Comparison of ENCODE assay signal across 8 mouse cellular contexts in genomic region chr11:89298285-89299010, GRCm38 (mm10). TPM values are rescaled to one million over a fixed set of nuclear protein-coding genes. Genes with fewer than 3 reads are reported as not detected.
A peak's percentile ranks its signal among the peaks of the same experiment; 100 is the strongest.
DNase-seq lines count a peak whose midpoint lies in the region; ATAC-seq and TF ChIP-seq lines count a peak whose summit lies in the region.

No protein-coding gene starts in this region.

- peaks cover 18% of the 10 kb centered on the region; the same call in 1 of the 2 replicates for H3K4me1 ChIP-seq in kidney, embryonic 14.5 days (ENCODE audit: control insufficient read depth, insufficient read depth, low read length)
- H3K4me1 ChIP-seq in ES-E14 (ENCODE audit: control insufficient read depth in 2 of 2, insufficient read depth in 2 of 2, low read length in 2 of 2, poor library complexity in 1 of 2) = peaks cover 0 to 2% of the 10 kb centered on the region in 2 experiments; a peak in 1 of 4 replicates
- H3K4me1 ChIP-seq in hindbrain, embryonic 10.5 days (replicated peaks) = peaks cover 55% of the 10 kb centered on the region
- H3K4me1 ChIP-seq in limb, embryonic 15.5 days = peaks cover 39% of the 10 kb centered on the region
- H3K4me1 ChIP-seq in neural tube, embryonic 13.5 days (replicated peaks) = peaks cover 36% of the 10 kb centered on the region

- H3K27ac ChIP-seq in kidney, embryonic 14.5 days (ENCODE audit: low read depth, low read length) = no peak overlapping the region
- H3K27ac ChIP-seq in ES-E14 (ENCODE audit: insufficient read depth, low read depth, low read length, poor library complexity, severe bottlenecking) = no peak overlapping the region
- H3K27ac ChIP-seq in hindbrain, embryonic 10.5 days = peak overlapping the region; percentile 79
- H3K27ac ChIP-seq in limb, embryonic 15.5 days = peak overlapping the region; percentile 82
- H3K27ac ChIP-seq in neural tube, embryonic 13.5 days (replicated peaks) = peak overlapping the region; percentile 64

- peak overlapping the region; percentile 81 for H3K4me2 ChIP-seq in kidney, embryonic 14.5 days (replicated peaks; ENCODE audit: low read depth, low read length)
- H3K4me2 ChIP-seq in limb, embryonic 15.5 days = peak overlapping the region; percentile 78
- peak overlapping the region; percentile 96 for H3K4me2 ChIP-seq in neural tube, embryonic 13.5 days

- no peaks in the 10 kb centered on the region for H3K36me3 ChIP-seq in kidney, embryonic 14.5 days (ENCODE audit: control insufficient read depth, insufficient read depth, low read length)
- no peaks in the 10 kb centered on the region for H3K36me3 ChIP-seq in ES-E14 (ENCODE audit: control insufficient read depth, insufficient read depth, low read length, poor library complexity, severe bottlenecking)
- no peaks in the 10 kb centered on the region for H3K36me3 ChIP-seq in hindbrain, embryonic 10.5 days
- no peaks in the 10 kb centered on the region for H3K36me3 ChIP-seq in limb, embryonic 15.5 days
- H3K36me3 ChIP-seq in neural tube, embryonic 13.5 days = no peaks in the 10 kb centered on the region

- peak overlapping the region; percentile 47; the same call in 1 of the 2 replicates for H3K9ac ChIP-seq in kidney, embryonic 14.5 days (ENCODE audit: low read depth, low read length)
- H3K9ac ChIP-seq in ES-E14 (ENCODE audit: insufficient read depth, low read depth, low read length, poor library complexity, severe bottlenecking) = no peak overlapping the region
- H3K9ac ChIP-seq in limb, embryonic 15.5 days = no peak overlapping the region
- peak overlapping the region; percentile 63 for H3K9ac ChIP-seq in neural tube, embryonic 13.5 days

- under 1% methylated on average over 50 of the region's 51 CpGs for WGBS in kidney, embryonic 14.5 days
- under 1% methylated on average over 50 of the region's 51 CpGs for WGBS in hindbrain, embryonic 10.5 days
- under 1% methylated on average over 37 of the region's 51 CpGs for WGBS in limb, embryonic 15.5 days
- 1% methylated on average over 47 of the region's 51 CpGs for WGBS in neural tube, embryonic 13.5 days

- in situ Hi-C loops in ES-E14 (cut with MboI; ENCODE audit: low sequenced_read_pairs in 2 of 2, unreplicated experiment in 2 of 2) = no loop called here

- peak overlapping the region; percentile 41 for H3K4me3 ChIP-seq in kidney, embryonic 14.5 days (ENCODE audit: low read length)
- H3K4me3 ChIP-seq in ES-E14 (ENCODE audit: insufficient read depth in 1 of 2, low read depth in 1 of 2, low read length in 2 of 2, poor library complexity in 1 of 2, severe bottlenecking in 1 of 2) = peak overlapping the region; percentile 43 to 56
- peak overlapping the region; percentile 73 for H3K4me3 ChIP-seq in hindbrain, embryonic 10.5 days
- peak overlapping the region; percentile 47 for H3K4me3 ChIP-seq in limb, embryonic 15.5 days
- H3K4me3 ChIP-seq in neural tube, embryonic 13.5 days = peak overlapping the region; percentile 40

- peak; percentile 75 for ATAC-seq in kidney, embryonic 14.5 days (ENCODE audit: low FRiP score, low TSS enrichment)
- ATAC-seq in limb, embryonic 15.5 days (ENCODE audit: insufficient number of reproducible peaks, low FRiP score, low TSS enrichment, low read depth) = peak; percentile 70
- ATAC-seq in neural tube, embryonic 13.5 days (ENCODE audit: low read depth) = peak; percentile 49

- H3K9me3 ChIP-seq in kidney, embryonic 14.5 days (ENCODE audit: control insufficient read depth, low read length) = no peaks in the 10 kb centered on the region
- H3K9me3 ChIP-seq in ES-E14 (ENCODE audit: control insufficient read depth, insufficient read depth, low read depth, low read length) = no peaks in the 10 kb centered on the region
- no peaks in the 10 kb centered on the region for H3K9me3 ChIP-seq in hindbrain, embryonic 10.5 days
- H3K9me3 ChIP-seq in limb, embryonic 15.5 days = no peaks in the 10 kb centered on the region
- H3K9me3 ChIP-seq in neural tube, embryonic 13.5 days = no peaks in the 10 kb centered on the region

- peaks cover 15% of the 10 kb centered on the region for H3K27me3 ChIP-seq in kidney, embryonic 14.5 days (ENCODE audit: control insufficient read depth, insufficient read depth, low read length)
- peaks cover 49% of the 10 kb centered on the region for H3K27me3 ChIP-seq in hindbrain, embryonic 10.5 days (ENCODE audit: insufficient read depth, poor library complexity, severe bottlenecking)
- peaks cover 15% of the 10 kb centered on the region; the same call in 1 of the 2 replicates for H3K27me3 ChIP-seq in limb, embryonic 15.5 days
- H3K27me3 ChIP-seq in neural tube, embryonic 13.5 days = peaks cover 31% of the 10 kb centered on the region; the same call in 1 of the 2 replicates

- no peak for DNase-seq in kidney, adult 9 months
- no peak for DNase-seq in ES-E14 (ENCODE audit: low read depth, low spot score)
- DNase-seq in embryo, embryonic 9.5 days (ENCODE audit: extremely low spot score) = peak; percentile 86
- peak; percentile 87 for DNase-seq in hindbrain, embryonic 10.5 days (ENCODE audit: low spot score)
- DNase-seq in cerebellum, adult 8-10 months = no peak

TF ChIP-seq in ES-E14, 5 proteins besides CTCF, POLR2A, EP300 and RAD21:
- TF ChIP-seq CHD2 (IDR thresholded peaks at IDR 0.05; ENCODE audit: low read depth, low read length) = no peak
- TF ChIP-seq MAFK (IDR thresholded peaks at IDR 0.05; ENCODE audit: insufficient read depth, low read depth, low read length) = no peak
- TF ChIP-seq HCFC1 (IDR thresholded peaks at IDR 0.05; ENCODE audit: borderline replicate concordance, insufficient read depth, low read length) = no peak
- no peak for TF ChIP-seq ZNF384 (IDR thresholded peaks at IDR 0.05; ENCODE audit: low read depth, low read length)
- TF ChIP-seq ZC3H11A (IDR thresholded peaks at IDR 0.05; ENCODE audit: borderline replicate concordance, low read depth, low read length) = no peak
TF ChIP-seq in ES-E14: peak in this region for 0.

RNA-seq across cellular contexts. Expression of gene Nog, which starts 3.7 kb away (rescaled TPM):
- 1.3 and 1.4 TPM in 2 replicates for polyA plus RNA-seq in kidney, embryonic 14.5 days (2014; fragmentation: Nextera tagmentation; extraction: Ambion mirVana)
- 2.9 and 3.0 TPM in 2 replicates for total RNA-seq in ES-E14 (2012; rRNA removed)
- polyA plus RNA-seq in hindbrain, embryonic 10.5 days (2016; fragmentation: Nextera tagmentation; extraction: Ambion mirVana) = 2.2 and 4.3 TPM in 2 replicates
- 4.1 and 4.3 TPM in 2 replicates for polyA plus RNA-seq in limb, embryonic 15.5 days (2015; fragmentation: Nextera tagmentation; extraction: Ambion mirVana)
- polyA plus RNA-seq in neural tube, embryonic 13.5 days (2015; fragmentation: Nextera tagmentation; extraction: Ambion mirVana) = 2.6 and 3.4 TPM in 2 replicates

Comparison
In these comparisons a context has a peak if more than half of its experiments do, and no peak if none do; other contexts are left out.
1. H3K27ac ChIP-seq: peak in hindbrain, embryonic 10.5 days (single experiment), limb, embryonic 15.5 days (single experiment) and neural tube, embryonic 13.5 days (single experiment); none in kidney, embryonic 14.5 days (single experiment) and ES-E14 (single experiment).
2. H3K9ac ChIP-seq: peak in kidney, embryonic 14.5 days (single experiment) and neural tube, embryonic 13.5 days (single experiment); none in ES-E14 (single experiment) and limb, embryonic 15.5 days (single experiment).
3. DNase-seq: peak in embryo, embryonic 9.5 days (single experiment) and hindbrain, embryonic 10.5 days (single experiment); none in kidney, adult 9 months (single experiment), ES-E14 (single experiment) and cerebellum, adult 8-10 months (single experiment).
4. Peak in every context shown above with its lines, with median percentiles within 50 percentile points of each other: ATAC-seq, H3K4me2 ChIP-seq and H3K4me3 ChIP-seq.